Mouse (Mus musculus) mesoderm, embryonic 11.5 days (tissue): Measurements from ENCODE around the gene Rhof.
"Not testable (repeated sequence)": the region's sequence is repeated elsewhere in the genome, so short reads cannot be mapped to it uniquely, and the experiment has no call there.

Experiments
- DNase-seq: peaks from one replicate; pipeline ENCODE4 v3.0.0-alpha.2; 2012; ENCODE audit warnings: low read depth, low spot score

The Rhof gene

GRCm38 (mm10) chr5:123068115-123068514, 64.4 kb downstream of the Rhof start, which contains the start of gene Tmem120b:
Gene Tmem120b, plus strand, starts transcription at chr5:123068415.
- DNase-seq: no peak

GRCm38 (mm10) chr5:123067395-123067995, 65.0 kb downstream of the Rhof start:
- peak; percentile 64 for DNase-seq

- peak; percentile 88 for DNase-seq
Observed at GRCm38 (mm10) chr5:123064207-123064606, 68.3 kb downstream of the Rhof start.

- no peak for DNase-seq
Observed at GRCm38 (mm10) chr5:123063141-123063540, 69.4 kb downstream of the Rhof start.

- not testable (repeated sequence) for DNase-seq
Observed at GRCm38 (mm10) chr5:123061402-123061749, 71.1 kb downstream of the Rhof start.

GRCm38 (mm10) chr5:123060706-123061401, 71.6 kb downstream of the Rhof start:
- DNase-seq: no peak

GRCm38 (mm10) chr5:123059757-123060520, 72.6 kb downstream of the Rhof start:
- peak; percentile 44 for DNase-seq

- DNase-seq: no peak
Observed at GRCm38 (mm10) chr5:123058251-123059102, 74.0 kb downstream of the Rhof start.

GRCm38 (mm10) chr5:123057366-123058250, 74.9 kb downstream of the Rhof start:
- peak; percentile 100 for DNase-seq
